Mouse (Mus musculus) intestine, embryonic 15.5 days (tissue): ENCODE results near the gene Gm9376. TPM values are rescaled to one million over a fixed set of nuclear protein-coding genes. Genes with fewer than 3 reads are reported as not detected.
A peak's percentile ranks its signal among the peaks of the same experiment; 100 is the strongest.

Experiments
- ATAC-seq: fragments of 200-750 bp; cut with Nextera tagmentation; 2 replicates; pipeline ENCODE4 v1.8.0; 2017; ENCODE audit warnings: moderate TSS enrichment, moderate library complexity
- H3K27ac ChIP-seq: fragments of 300-500 bp; sonication (generic); 2 replicates; pipeline ENCODE4 v1.5.1; 2015; ENCODE audit warnings: mild to moderate bottlenecking, inconsistent platforms
- H3K27me3 ChIP-seq: fragments of 300-500 bp; sonication (generic); replicated peaks from 2 replicates; pipeline ENCODE4 v1.6.1; 2015; ENCODE audit warnings: inconsistent platforms
- H3K36me3 ChIP-seq: fragments of 300-500 bp; sonication (generic); 2 replicates; pipeline ENCODE4 v1.6.1; 2015; ENCODE audit warnings: inconsistent platforms
- H3K4me1 ChIP-seq: fragments of 300-500 bp; sonication (generic); replicated peaks from 2 replicates; pipeline ENCODE4 v1.6.1; 2015; ENCODE audit warnings: inconsistent platforms
- H3K4me2 ChIP-seq: fragments of 300-500 bp; sonication (generic); replicated peaks from 2 replicates; pipeline ENCODE4 v1.6.1; 2015; ENCODE audit warnings: mild to moderate bottlenecking, inconsistent platforms
- H3K4me3 ChIP-seq: fragments of 300-500 bp; sonication (generic); replicated peaks from 2 replicates; pipeline ENCODE4 v1.5.1; 2015; ENCODE audit warnings: inconsistent platforms
- H3K9ac ChIP-seq: fragments of 300-500 bp; sonication (generic); 2 replicates; pipeline ENCODE4 v1.6.1; 2015; ENCODE audit warnings: inconsistent platforms
- H3K9me3 ChIP-seq: fragments of 300-500 bp; sonication (generic); 2 replicates; pipeline ENCODE4 v1.6.1; 2016; ENCODE audit warnings: inconsistent platforms
- WGBS: fragments of 180-500 bp; shearing (Covaris S2); methylation state at CpG from one replicate; pipeline ENCODE4 v1.1.7; 2015; 5-methylcytosine and 5-hydroxymethylcytosine counted together
- polyA plus RNA-seq: library from polyadenylated mRNA; unstranded; fragments of >200 nt; fragmentation: Nextera tagmentation; extraction: Ambion mirVana; gene quantifications from 2 replicates; pipeline ENCODE4 v1.2.1, GENCODE M21; 2015

Gene Gm9376
- polyA plus RNA-seq, 1 experiment from 2014 or later, result not detected

DNA sequence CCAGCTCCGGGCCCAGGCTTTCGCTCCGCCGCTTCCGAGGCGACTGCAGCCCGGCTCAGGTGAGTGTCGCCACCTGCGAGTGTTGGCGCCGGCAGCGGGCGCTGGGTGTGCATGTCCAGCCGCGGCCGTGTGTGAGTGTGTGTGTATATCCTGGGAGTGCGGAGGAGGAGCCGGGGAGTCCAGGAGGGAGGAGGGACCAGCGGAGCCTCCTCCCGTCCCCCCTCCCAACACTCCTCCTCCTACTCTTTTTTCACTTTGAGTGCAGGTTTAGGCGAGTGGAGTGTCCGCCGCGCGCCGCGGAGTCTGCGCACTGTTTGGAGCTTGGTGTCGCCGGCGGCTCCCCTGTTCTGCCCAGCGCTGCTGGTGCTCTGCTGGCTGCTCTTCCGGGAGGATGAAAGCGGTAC is 29.9 kb upstream of the Gm9376 start, which contains the start of gene Sox21:
Gene Sox21 (minus strand): TSS at position 145 of the 404 bp plus-strand sequence.
- H3K9me3 ChIP-seq, result no peaks in the 10 kb centered on the region
- H3K9ac ChIP-seq, result peak within 1 kb of the TSS; percentile 33; the same call in 1 of the 2 replicates
- no peak within 1 kb of the TSS for H3K27ac ChIP-seq
- peaks cover 69% of the 10 kb centered on the region for H3K27me3 ChIP-seq
- ATAC-seq, result peak; percentile 94
- H3K36me3 ChIP-seq, result no peaks in the 10 kb centered on the region
- H3K4me2 ChIP-seq, result peak within 1 kb of the TSS; percentile 95
- under 1% methylated on average over 34 of the region's 34 CpGs for WGBS
- peak within 1 kb of the TSS; percentile 51 for H3K4me3 ChIP-seq
- H3K4me1 ChIP-seq, result peaks cover 34% of the 10 kb centered on the region

DNA sequence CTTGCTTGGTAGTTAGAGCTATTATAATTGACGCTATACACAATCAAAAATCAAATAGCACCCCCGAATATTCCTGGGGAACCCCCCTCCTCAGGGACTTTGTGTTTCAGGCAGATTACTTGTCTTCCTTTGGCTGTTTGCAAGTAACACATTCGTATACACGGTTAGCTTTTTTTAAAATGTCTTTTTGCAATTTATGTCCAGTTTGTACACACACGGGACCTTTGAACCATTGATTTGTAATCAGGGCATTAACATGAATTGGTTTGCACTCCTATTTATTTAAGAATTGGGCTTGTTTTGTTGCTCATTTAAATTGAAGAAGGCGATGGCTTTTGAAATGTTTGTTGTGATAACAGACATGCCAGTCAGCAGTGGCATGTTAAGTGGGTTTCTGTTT is 29.0 kb upstream of the Gm9376 start:
- no peak overlapping the region for H3K4me2 ChIP-seq

DNA sequence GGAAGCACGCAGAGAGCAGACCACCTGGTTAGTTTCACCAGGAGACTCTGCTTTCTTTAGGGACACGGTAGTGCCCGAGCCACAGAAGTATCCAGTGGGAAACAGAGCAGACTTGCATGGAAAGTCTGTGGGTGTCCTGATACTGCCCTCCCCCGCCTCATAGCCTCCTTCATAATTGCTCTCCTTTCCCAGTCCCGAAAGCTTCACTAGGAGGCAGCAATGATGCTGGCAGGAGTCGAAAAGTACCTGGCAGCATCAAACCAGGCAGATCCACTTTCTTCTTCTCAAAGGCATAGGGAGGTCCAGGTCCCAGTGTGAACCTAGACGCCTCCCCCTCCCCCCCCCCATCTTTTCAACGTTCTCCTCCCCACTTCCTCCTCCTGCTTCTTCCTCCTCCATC is 27.4 kb upstream of the Gm9376 start:
- no peak overlapping the region for H3K27ac ChIP-seq
- no peak overlapping the region for H3K4me3 ChIP-seq
- 0 out of 2 replicates have a peak, but pooled peaks cover 6% of the 10 kb centered on the region for H3K9me3 ChIP-seq
- H3K4me1 ChIP-seq, result peaks cover 30% of the 10 kb centered on the region
- no peak overlapping the region for H3K9ac ChIP-seq
- H3K27me3 ChIP-seq, result peaks cover 55% of the 10 kb centered on the region
- H3K4me2 ChIP-seq, result no peak overlapping the region
- ATAC-seq, result no peak
- H3K36me3 ChIP-seq, result no peaks in the 10 kb centered on the region
- 16% methylated on average over 8 of the region's 8 CpGs for WGBS

More for the DNA sequence above, 29.0 kb upstream of the Gm9376 start:
- Histone ChIP-seq H3K4me3 (no peak overlapping the region), H3K36me3 (no peaks in the 10 kb centered on the region), H3K27ac (no peak overlapping the region), H3K9ac (no peak overlapping the region), H3K4me1 (peaks cover 34% of the 10 kb centered on the region), H3K9me3 (no peaks in the 10 kb centered on the region), H3K27me3 (peaks cover 62% of the 10 kb centered on the region)
- no peak for ATAC-seq
- 10% methylated on average over 6 of the region's 6 CpGs for WGBS

DNA sequence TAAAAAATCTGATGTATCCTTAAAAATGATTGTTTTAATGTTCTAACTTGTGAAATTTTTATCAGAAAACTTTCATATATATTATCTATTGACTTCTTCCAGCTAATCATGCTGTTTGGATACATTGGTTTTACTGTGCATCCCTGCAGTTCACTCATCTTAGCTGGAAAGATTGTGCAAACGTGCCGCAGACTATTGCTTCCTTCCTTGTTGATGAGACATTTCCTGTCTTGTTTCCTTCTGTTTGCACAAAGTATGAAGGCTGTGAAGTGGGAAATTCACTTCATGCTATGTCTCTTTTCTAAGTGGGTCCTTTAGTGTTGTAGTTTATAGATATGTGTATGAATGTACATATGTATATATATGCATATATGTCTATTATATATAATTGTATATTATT is 25.3 kb upstream of the Gm9376 start:
- no peak overlapping the region for H3K27ac ChIP-seq

DNA sequence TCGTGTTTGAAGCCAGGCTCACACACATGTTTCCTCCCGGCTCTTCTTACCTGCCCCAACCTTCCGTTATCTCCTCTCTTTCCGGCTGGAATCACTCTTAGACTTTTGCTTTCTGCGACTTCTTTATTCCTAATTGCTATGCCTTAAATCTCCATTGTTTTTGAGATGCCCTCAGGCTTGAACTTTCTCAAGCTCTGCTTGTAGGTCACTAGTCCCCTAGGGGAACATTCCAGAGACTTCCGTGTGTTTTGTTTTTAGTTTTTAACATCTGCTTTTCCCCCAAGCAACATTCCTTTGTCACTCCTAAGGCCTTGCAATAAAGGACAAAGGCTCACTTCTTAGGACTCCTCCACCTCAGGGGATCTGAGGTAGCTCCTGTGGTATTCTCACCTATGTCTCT is 13.4 kb upstream of the Gm9376 start:
- no peak for ATAC-seq
- no peaks in the 10 kb centered on the region for H3K27me3 ChIP-seq
- 92% methylated on average over 6 of the region's 6 CpGs for WGBS

More for the DNA sequence above, 25.3 kb upstream of the Gm9376 start:
- peaks cover 35% of the 10 kb centered on the region for H3K27me3 ChIP-seq
- ATAC-seq, result no peak
- H3K9me3 ChIP-seq, result 0 out of 2 replicates have a peak, but pooled peaks cover 6% of the 10 kb centered on the region
- no peaks in the 10 kb centered on the region for H3K36me3 ChIP-seq
- H3K4me2 ChIP-seq, result no peak overlapping the region
- peaks cover 9% of the 10 kb centered on the region for H3K4me1 ChIP-seq
- H3K9ac ChIP-seq, result no peak overlapping the region
- no peak overlapping the region for H3K4me3 ChIP-seq
- WGBS, result 72% methylated on average over 2 of the region's 2 CpGs

DNA sequence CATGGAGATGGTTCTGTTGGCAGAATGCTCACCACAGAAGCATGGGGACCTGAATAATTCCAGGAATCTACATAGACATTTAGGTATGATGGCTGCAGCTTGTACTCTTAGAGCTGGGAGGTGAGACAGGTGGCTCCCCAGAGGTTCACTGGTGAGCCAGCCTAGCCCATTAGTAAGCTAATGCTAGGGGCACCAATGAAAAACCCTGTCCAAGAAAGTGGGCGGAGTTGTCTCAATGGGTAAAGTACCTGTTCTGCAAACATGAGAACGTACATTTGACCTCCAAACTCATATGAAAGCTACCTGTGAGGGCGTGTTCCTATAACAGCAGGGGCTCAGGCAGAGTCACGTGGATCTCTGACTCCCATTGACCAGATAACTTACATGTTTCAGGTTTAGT is 2.1 kb downstream of the Gm9376 start:
- Histone ChIP-seq H3K27ac (no peak overlapping the region), H3K27me3 (no peaks in the 10 kb centered on the region), H3K4me1 (no peaks in the 10 kb centered on the region), H3K36me3 (no peaks in the 10 kb centered on the region), H3K4me2 (no peak overlapping the region), H3K9ac (no peak overlapping the region), H3K9me3 (no peaks in the 10 kb centered on the region), H3K4me3 (no peak overlapping the region)
- ATAC-seq, result peak; percentile 68
- 66% methylated on average over 4 of the region's 4 CpGs for WGBS

More for the DNA sequence above, 13.4 kb upstream of the Gm9376 start:
- Histone ChIP-seq H3K4me1 (no peaks in the 10 kb centered on the region), H3K4me2 (no peak overlapping the region), H3K9ac (no peak overlapping the region), H3K9me3 (no peaks in the 10 kb centered on the region), H3K27ac (no peak overlapping the region), H3K36me3 (no peaks in the 10 kb centered on the region), H3K4me3 (no peak overlapping the region)

DNA sequence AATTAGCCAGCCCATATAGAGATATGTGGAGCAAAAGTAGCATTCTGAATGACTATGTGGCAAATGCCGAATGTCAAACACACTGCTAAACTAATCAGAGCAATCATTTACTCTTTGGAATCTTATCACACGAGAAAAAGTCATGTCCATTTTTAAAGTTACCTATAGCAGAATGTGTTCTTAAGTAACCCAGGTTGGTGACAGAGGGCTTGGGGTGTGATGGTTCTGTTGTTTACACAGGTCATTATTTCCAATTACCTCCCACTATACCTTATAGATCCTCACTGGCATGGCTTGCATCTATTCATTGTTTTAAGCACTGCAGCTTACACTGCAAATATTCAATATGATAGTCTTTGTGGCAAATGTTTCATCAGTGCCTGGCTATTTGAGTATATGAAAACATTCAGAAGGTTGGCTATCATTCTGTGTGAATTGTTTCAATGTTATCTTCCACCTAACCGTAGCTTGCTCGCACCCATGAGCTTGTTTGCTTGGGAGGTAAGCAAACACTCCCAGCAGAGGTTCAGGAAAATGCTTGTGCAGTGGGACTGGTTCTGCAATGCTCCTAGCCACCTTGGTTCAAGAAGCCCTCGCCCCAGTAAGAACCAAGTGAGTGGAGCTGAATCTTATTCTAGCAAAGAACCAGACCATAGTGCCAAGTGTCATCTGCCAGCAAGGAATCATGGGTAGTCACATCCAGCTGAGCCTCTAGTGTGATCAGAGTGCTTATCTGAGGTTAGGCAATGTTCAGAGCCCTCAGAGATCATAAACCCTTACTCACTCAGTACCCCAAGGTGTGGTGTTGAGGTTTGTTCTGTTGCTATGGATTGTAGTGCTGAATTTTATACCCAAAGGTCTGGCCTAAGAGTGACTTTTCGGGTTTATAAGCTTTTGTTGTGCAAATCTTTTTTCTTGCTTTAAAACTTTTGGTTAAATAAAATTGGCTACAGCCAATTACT is 6.1 kb downstream of the Gm9376 start:
- no peaks in the 10 kb centered on the region for H3K27me3 ChIP-seq
- H3K36me3 ChIP-seq, result no peaks in the 10 kb centered on the region
- H3K4me3 ChIP-seq, result no peak overlapping the region
- H3K27ac ChIP-seq, result no peak overlapping the region
- H3K9ac ChIP-seq, result no peak overlapping the region
- ATAC-seq, result peak; percentile 74
- no peaks in the 10 kb centered on the region for H3K4me1 ChIP-seq
- H3K9me3 ChIP-seq, result no peaks in the 10 kb centered on the region
- 57% methylated on average over 6 of the region's 6 CpGs for WGBS
- H3K4me2 ChIP-seq, result no peak overlapping the region

DNA sequence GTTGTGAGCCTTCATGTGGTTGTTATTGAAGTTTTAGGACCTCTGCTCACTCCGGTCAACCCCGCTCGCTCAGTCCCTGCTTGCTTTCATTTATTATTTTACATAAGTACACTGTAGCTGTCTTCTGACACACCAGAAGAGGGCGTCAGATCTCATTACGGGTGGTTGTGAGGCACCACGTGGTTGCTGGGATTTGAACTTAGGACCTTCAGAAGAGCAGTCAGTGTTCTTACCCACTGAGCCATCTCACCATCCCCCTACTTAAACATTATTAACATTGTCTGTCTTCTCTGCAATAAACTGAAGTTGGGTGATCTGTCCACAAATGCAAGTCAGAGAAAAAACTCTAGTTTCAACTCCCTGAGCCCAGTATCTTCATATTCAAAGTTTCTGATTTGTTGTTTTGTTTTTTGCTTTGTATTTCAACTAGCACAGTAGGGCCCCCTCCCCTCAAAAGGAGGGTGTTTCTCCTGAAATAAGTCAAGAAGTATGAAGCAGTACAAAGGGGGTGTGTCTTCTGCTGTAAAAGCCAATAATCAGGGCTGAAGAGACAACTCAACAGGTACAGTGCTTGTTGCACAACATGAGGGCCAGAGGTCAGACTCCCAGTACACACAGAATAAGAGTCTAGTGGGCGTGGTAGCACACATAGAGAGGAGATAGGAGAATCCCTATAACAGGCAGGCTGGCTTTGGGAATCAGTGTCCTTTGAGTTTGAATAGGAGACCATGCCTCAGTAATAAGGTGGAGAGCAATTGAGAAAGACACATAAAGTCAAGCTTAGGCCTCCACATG is 11.1 kb downstream of the Gm9376 start:
- ATAC-seq, result peak; percentile 89
- Histone ChIP-seq H3K27ac (no peak overlapping the region), H3K9me3 (no peaks in the 10 kb centered on the region), H3K27me3 (no peaks in the 10 kb centered on the region), H3K4me2 (no peak overlapping the region), H3K9ac (no peak overlapping the region), H3K36me3 (no peaks in the 10 kb centered on the region), H3K4me3 (no peak overlapping the region), H3K4me1 (no peaks in the 10 kb centered on the region)
- WGBS, result 75% methylated on average over 7 of the region's 7 CpGs

DNA sequence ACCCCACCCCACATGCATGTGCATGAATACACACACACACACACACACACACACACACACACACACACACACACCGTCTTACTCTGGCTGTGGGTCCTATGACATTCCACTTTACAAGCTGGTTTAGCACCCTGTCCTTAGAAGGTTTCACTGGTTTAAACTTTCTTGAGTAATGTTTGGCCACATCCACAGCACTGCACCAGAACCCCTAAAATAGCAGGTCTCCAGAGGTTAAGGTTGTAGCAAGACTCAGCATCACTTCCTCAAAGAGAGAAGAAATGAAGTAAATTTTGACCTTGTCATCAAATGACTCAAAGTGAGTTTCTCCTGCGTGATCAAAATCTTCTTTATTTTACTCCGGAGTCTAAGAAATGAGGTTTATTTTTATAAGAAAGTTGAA is 15.5 kb downstream of the Gm9376 start:
- ATAC-seq, result no peak
- Histone ChIP-seq H3K27me3 (no peaks in the 10 kb centered on the region), H3K36me3 (no peaks in the 10 kb centered on the region), H3K4me1 (no peaks in the 10 kb centered on the region), H3K4me2 (no peak overlapping the region), H3K9ac (no peak overlapping the region), H3K9me3 (no peaks in the 10 kb centered on the region), H3K27ac (no peak overlapping the region), H3K4me3 (no peak overlapping the region)
- WGBS, result 87% methylated on average over 3 of the region's 3 CpGs

DNA sequence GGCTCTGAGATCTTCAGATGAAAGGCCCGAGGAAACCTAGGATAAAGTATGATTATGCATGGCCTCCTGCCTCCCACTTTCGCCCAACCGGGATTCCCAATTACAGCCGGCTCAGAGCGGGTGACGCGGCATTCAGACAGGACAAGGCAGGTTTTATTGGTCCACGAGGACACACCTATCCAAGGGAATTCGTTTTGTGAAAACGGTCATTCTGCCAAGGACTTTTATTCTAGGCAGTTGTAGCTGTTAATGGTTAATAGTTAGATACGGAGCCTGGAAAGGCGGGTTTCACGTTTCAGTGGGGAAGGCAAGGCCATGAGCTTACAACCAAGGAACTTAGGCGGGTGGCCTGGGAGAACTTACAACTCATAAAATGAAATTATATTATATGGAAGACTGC is 16.2 kb downstream of the Gm9376 start:
- Histone ChIP-seq H3K9ac (no peak overlapping the region), H3K27ac (no peak overlapping the region), H3K4me2 (no peak overlapping the region), H3K9me3 (no peaks in the 10 kb centered on the region), H3K36me3 (no peaks in the 10 kb centered on the region), H3K27me3 (no peaks in the 10 kb centered on the region), H3K4me3 (no peak overlapping the region), H3K4me1 (no peaks in the 10 kb centered on the region)
- peak; percentile 90 for ATAC-seq
- 60% methylated on average over 14 of the region's 14 CpGs for WGBS

DNA sequence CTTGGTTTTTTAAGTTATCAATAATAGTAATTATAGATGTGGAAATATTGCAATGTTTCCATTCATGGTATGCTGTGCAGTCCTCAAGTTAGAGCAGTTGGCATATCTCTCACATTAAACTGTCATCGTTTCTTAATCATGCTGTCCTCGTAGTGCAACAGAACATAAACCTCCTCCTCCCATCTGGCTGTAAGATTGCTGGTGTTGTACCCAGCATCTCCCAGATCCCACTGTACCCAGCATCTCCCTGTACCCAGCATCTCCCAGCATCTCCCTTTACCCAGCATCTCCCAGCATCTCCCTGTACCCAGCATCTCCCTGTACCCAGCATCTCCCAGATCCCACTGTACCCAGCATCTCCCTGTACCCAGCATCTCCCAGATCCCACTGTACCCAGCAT is 19.3 kb downstream of the Gm9376 start:
- Histone ChIP-seq H3K27me3 (no peaks in the 10 kb centered on the region), H3K4me1 (no peaks in the 10 kb centered on the region), H3K4me2 (no peak overlapping the region), H3K36me3 (no peaks in the 10 kb centered on the region), H3K27ac (no peak overlapping the region), H3K9me3 (no peaks in the 10 kb centered on the region), H3K9ac (no peak overlapping the region), H3K4me3 (no peak overlapping the region)
- ATAC-seq, result no peak
- 75% methylated on average over 2 of the region's 2 CpGs for WGBS

DNA sequence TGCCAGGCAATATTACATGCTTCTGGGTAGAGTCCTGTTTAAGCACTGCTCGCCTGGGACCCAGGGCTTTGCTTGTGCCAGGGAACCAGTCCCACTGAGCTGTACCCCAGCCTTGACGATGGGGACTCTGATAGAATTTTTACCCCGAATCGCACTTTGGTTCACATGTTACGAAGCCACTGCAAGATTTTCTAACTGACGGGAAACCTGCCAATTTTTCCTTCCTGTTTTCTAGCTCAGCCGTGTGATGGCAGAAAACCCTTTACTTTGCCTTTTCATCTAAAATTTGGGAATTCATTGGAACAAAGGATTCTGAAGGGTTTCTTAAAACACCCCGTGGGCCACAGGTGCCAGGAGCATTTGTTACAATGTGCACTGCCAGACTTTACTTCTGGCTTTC is 22.4 kb downstream of the Gm9376 start:
- Histone ChIP-seq H3K9me3 (no peaks in the 10 kb centered on the region), H3K4me2 (no peak overlapping the region), H3K9ac (no peak overlapping the region), H3K4me1 (no peaks in the 10 kb centered on the region), H3K27me3 (no peaks in the 10 kb centered on the region), H3K36me3 (no peaks in the 10 kb centered on the region), H3K27ac (no peak overlapping the region), H3K4me3 (no peak overlapping the region)
- no peak for ATAC-seq
- WGBS, result 86% methylated on average over 8 of the region's 8 CpGs
